Mouse (Mus musculus): ENCODE data around the gene Lef1. TPM values are rescaled to one million over a fixed set of nuclear protein-coding genes. Genes with fewer than 3 reads are reported as not detected.

The Lef1 gene
- polyA plus RNA-seq, 1 experiment from 2014 or later: 48.3 TPM

DNA sequence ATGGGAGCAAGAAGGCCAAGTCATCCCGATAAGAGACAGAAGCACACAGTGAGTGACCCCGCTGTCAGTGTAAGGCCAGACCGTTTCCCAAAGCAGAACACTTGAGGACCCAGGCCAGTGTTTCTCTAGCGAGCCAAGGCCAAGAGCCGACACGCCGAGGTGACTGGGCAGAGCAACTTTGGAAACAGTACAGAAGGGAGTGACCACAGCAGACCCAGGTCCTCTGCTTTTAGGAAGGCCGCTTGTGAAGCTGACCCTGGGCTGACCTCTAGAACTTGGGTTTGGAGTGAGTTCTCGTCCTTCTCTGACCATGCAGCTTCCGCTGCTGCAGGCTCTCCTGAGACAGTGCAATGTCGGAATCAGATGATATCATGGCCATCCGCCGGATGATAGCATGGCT is 140.7 kb downstream of the Lef1 start:
- Histone ChIP-seq H3K27me3 (ENCODE audit: poor library complexity, severe bottlenecking) (no peaks in the 10 kb centered on the region), H3K36me3 (replicated peaks) (peaks cover 50% of the 10 kb centered on the region)
- WGBS: 93% methylated on average over 13 of the region's 13 CpGs

GRCm38 (mm10) chr3:131251601-131252000 is 141.3 kb downstream of the Lef1 start:
- H3K4me3 ChIP-seq: no peak overlapping the region
- peaks cover 53% of the 10 kb centered on the region for H3K36me3 ChIP-seq (replicated peaks)
- H3K4me1 ChIP-seq: no peaks in the 10 kb centered on the region
- no peaks in the 10 kb centered on the region for H3K27me3 ChIP-seq (ENCODE audit: poor library complexity, severe bottlenecking)
- 94% methylated on average over 7 of the region's 7 CpGs for WGBS
- no peaks in the 10 kb centered on the region for H3K9me3 ChIP-seq
- H3K27ac ChIP-seq: no peak overlapping the region
- DNase-seq (ENCODE audit: extremely low spot score, low spot score): no peak

More for the DNA sequence above, 140.7 kb downstream of the Lef1 start:
- DNase-seq (ENCODE audit: extremely low spot score, low spot score): no peak
- Histone ChIP-seq H3K27ac (no peak overlapping the region), H3K4me1 (no peaks in the 10 kb centered on the region), H3K4me3 (no peak overlapping the region), H3K9me3 (no peaks in the 10 kb centered on the region)

DNA sequence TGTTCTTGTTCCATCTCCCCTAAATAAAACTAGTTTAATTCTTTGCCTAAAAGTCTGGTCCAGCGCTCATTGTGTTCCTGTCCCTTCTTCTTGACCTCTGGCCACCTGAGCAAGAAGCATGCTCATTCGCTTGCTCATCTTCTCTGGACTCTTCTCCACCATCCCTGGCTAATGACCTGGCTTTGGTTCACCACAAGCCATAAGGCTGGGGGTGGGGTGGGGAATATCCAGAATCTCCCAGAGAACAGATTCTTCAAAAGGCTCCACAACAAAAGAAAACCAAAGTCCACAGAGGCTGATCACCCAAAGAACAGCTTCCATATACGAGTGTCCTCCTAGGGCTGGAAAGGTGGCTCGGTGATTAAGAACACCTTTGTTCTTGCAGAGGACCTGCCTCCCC is 144.7 kb downstream of the Lef1 start:
- WGBS: 96% methylated on average over 4 of the region's 4 CpGs
- H3K4me3 ChIP-seq: no peak overlapping the region
- peaks cover 28% of the 10 kb centered on the region for H3K36me3 ChIP-seq (replicated peaks)
- no peaks in the 10 kb centered on the region for H3K9me3 ChIP-seq
- no peaks in the 10 kb centered on the region for H3K27me3 ChIP-seq (ENCODE audit: poor library complexity, severe bottlenecking)
- no peak for DNase-seq (ENCODE audit: extremely low spot score, low spot score)
- no peak overlapping the region for H3K27ac ChIP-seq
- H3K4me1 ChIP-seq: no peaks in the 10 kb centered on the region

GRCm38 (mm10) chr3:131255399-131255981 is 145.2 kb downstream of the Lef1 start:
- no peak for DNase-seq (ENCODE audit: extremely low spot score, low spot score)
- H3K9me3 ChIP-seq: peaks cover 1% of the 10 kb centered on the region; the same call in 1 of the 2 replicates
- H3K4me3 ChIP-seq: no peak overlapping the region
- peaks cover 32% of the 10 kb centered on the region for H3K36me3 ChIP-seq (replicated peaks)
- 92% methylated on average over 3 of the region's 3 CpGs for WGBS
- H3K4me1 ChIP-seq: no peaks in the 10 kb centered on the region
- no peaks in the 10 kb centered on the region for H3K27me3 ChIP-seq (ENCODE audit: poor library complexity, severe bottlenecking)
- no peak overlapping the region for H3K27ac ChIP-seq

GRCm38 (mm10) chr3:131258921-131259320 is 148.7 kb downstream of the Lef1 start:
- Histone ChIP-seq H3K27me3 (ENCODE audit: poor library complexity, severe bottlenecking) (no peaks in the 10 kb centered on the region), H3K4me1 (peaks cover 4% of the 10 kb centered on the region), H3K9me3 (peaks cover 8% of the 10 kb centered on the region; the same call in 1 of the 2 replicates), H3K4me3 (no peak overlapping the region), H3K27ac (no peak overlapping the region), H3K36me3 (replicated peaks) (peaks cover 57% of the 10 kb centered on the region)
- DNase-seq (ENCODE audit: extremely low spot score, low spot score): no peak
- 85% methylated on average over 3 of the region's 3 CpGs for WGBS

DNA sequence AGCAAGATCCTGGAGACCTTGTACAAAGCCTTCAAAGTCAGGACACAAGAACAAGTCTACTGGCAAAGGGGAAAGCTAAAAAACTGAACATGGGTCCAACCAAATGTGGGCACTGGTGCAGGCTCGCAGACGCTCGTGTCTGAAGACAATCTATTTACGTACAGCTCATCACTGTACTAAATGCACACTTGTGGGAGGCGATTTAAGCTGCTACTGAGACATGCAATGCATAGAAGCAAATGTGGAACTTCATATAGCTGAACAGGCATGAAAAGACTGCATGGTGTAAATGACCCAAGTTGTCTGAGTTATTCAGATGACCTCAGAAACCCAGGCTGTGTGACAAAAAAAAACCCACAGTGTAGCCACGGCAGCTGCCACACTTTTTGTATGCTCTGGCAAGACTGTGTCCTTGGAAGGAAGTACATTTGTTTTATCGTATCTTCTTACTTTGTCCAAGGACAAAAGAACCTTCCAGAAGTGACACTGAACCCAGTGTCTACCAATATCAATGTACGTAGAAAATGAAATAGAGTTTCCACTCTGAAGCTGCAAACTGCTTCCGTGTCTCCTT is 149.2 kb downstream of the Lef1 start:
- Histone ChIP-seq H3K9me3 (peaks cover 8% of the 10 kb centered on the region; the same call in 1 of the 2 replicates), H3K27me3 (ENCODE audit: poor library complexity, severe bottlenecking) (no peaks in the 10 kb centered on the region), H3K4me1 (peaks cover 9% of the 10 kb centered on the region), H3K36me3 (replicated peaks) (peaks cover 56% of the 10 kb centered on the region), H3K27ac (no peak overlapping the region), H3K4me3 (no peak overlapping the region)
- no peak for DNase-seq (ENCODE audit: extremely low spot score, low spot score)
- WGBS: 95% methylated on average over 9 of the region's 9 CpGs

DNA sequence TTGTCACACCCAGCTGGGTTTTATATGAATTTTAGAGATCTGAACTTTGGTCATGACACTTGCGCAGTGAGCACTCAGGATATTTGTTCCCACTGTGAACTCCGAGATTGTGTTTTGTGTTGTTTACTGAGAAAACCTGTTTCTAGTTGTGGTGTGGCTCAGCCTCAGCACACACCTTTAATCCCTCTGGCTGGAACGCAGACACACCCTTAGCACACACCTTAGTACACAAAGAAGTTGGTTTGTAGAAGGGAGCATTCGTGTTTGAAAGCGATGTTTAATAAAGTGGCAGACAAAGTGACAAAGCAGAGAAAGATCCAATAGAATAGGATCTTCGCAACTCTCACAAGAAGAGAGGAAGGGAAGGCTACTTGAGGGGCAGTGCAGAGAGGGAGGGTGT is 150.1 kb downstream of the Lef1 start:
- DNase-seq (ENCODE audit: extremely low spot score, low spot score): no peak
- Histone ChIP-seq H3K27ac (no peak overlapping the region), H3K27me3 (ENCODE audit: poor library complexity, severe bottlenecking) (no peaks in the 10 kb centered on the region), H3K9me3 (peaks cover 8% of the 10 kb centered on the region; the same call in 1 of the 2 replicates), H3K4me3 (no peak overlapping the region), H3K4me1 (peaks cover 9% of the 10 kb centered on the region), H3K36me3 (replicated peaks) (peaks cover 51% of the 10 kb centered on the region)
- WGBS: 96% methylated on average over 6 of the region's 6 CpGs

DNA sequence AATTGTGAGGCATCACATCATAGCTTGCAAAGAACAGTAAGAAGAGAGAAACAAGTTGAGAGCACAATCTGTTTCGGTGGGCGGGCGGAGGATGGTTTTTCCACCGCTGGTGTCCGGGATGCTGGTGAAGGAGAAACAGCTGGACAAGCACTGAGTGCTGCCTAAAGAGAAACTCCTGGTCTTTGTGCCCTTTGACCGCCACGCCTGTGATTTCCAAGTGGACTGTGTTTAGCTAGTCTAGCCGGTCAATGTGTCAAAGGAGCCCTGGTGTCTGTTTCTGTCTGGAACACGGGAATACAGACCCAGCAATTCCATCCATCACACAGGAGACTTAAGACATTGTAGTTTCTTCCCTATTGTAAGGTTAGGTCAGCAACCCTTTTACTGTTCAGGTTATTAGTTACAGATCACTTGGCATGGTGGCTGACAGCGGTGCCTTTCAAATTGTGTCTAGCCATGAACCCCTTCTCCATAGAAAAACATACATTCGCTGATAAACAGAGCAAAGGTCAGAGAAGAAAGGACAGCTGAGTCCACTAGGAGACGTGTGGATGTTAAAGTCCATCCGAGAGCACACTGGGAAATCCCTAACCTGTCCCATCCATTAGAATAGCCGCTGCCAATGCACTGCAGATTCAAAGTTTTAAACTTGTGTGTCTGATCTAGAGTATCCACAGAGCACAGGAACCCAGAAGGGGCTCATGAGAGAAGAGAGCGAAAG is 153.7 kb downstream of the Lef1 start:
- Histone ChIP-seq H3K9me3 (peaks cover 8% of the 10 kb centered on the region; the same call in 1 of the 2 replicates), H3K4me1 (peaks cover 9% of the 10 kb centered on the region), H3K27ac (no peak overlapping the region), H3K4me3 (no peak overlapping the region), H3K36me3 (replicated peaks) (peaks cover 55% of the 10 kb centered on the region), H3K27me3 (ENCODE audit: poor library complexity, severe bottlenecking) (no peaks in the 10 kb centered on the region; the same call in 1 of the 2 replicates)
- no peak for DNase-seq (ENCODE audit: extremely low spot score, low spot score)
- WGBS: 76% methylated on average over 15 of the region's 15 CpGs

DNA sequence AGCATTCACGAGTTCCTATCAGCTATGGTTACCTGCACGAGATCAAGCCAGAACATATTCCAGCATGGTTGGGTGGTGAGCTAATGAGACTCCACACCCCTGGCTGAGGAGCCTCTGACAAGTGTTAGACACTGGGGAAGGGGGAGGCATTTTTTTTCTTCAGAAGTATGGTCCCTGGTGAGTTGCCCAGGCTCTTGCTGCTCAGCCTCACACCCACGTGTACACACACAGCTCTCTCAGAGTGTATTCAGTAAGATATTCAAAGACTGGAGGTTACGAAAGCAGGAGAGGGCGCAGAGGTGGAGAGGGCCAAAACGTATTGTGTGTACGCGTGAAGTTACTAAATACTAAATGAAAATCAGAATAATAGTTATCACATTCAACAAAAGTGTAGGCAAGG is 155.2 kb downstream of the Lef1 start:
- Histone ChIP-seq H3K36me3 (replicated peaks) (peaks cover 51% of the 10 kb centered on the region), H3K9me3 (peaks cover 6% of the 10 kb centered on the region; the same call in 1 of the 2 replicates), H3K4me3 (no peak overlapping the region), H3K4me1 (peaks cover 22% of the 10 kb centered on the region), H3K27ac (no peak overlapping the region), H3K27me3 (ENCODE audit: poor library complexity, severe bottlenecking) (no peaks in the 10 kb centered on the region; the same call in 1 of the 2 replicates)
- no peak for DNase-seq (ENCODE audit: extremely low spot score, low spot score)
- 93% methylated on average over 8 of the region's 8 CpGs for WGBS

- Histone ChIP-seq H3K9me3 (no peaks in the 10 kb centered on the region), H3K4me1 (peaks cover 32% of the 10 kb centered on the region), H3K36me3 (replicated peaks) (peaks cover 41% of the 10 kb centered on the region), H3K4me3 (no peak overlapping the region), H3K27me3 (ENCODE audit: poor library complexity, severe bottlenecking) (no peaks in the 10 kb centered on the region; the same call in 1 of the 2 replicates), H3K27ac (no peak overlapping the region)
- DNase-seq (ENCODE audit: extremely low spot score, low spot score): no peak
- WGBS: 96% methylated on average over 3 of the region's 3 CpGs
These were observed 156.2 kb downstream of the Lef1 start for GRCm38 (mm10) chr3:131266366-131267050.

DNA sequence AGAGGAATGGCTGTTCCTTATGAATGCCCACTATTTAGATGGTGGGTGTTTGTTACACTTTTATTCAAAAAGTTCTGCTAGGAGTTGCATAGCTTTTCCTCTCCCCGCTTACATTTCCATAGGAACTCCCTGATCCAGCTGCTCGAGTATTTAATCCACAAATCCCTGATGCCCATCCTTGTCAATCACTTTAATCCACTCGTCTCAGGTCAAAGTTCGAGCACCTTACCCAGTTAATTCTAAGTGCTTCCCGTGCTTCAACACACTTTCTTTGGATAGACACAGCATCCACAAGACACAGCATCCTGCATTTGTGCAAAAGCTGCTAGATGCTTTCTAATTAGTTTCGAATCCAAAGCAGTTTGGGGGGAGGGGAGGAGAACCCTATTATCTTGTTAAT is 160.1 kb downstream of the Lef1 start:
- peaks cover 36% of the 10 kb centered on the region for H3K4me1 ChIP-seq
- no peaks in the 10 kb centered on the region for H3K9me3 ChIP-seq
- peaks cover 12% of the 10 kb centered on the region for H3K36me3 ChIP-seq (replicated peaks)
- H3K27ac ChIP-seq: no peak overlapping the region
- peak overlapping the region; percentile 69 for H3K4me3 ChIP-seq
- no peaks in the 10 kb centered on the region; the same call in 1 of the 2 replicates for H3K27me3 ChIP-seq (ENCODE audit: poor library complexity, severe bottlenecking)
- WGBS: 27% methylated on average over 6 of the region's 6 CpGs
- DNase-seq (ENCODE audit: extremely low spot score, low spot score): no peak

GRCm38 (mm10) chr3:131271157-131271556 is 160.9 kb downstream of the Lef1 start:
- DNase-seq (ENCODE audit: extremely low spot score, low spot score): peak; percentile 60
- H3K27me3 ChIP-seq (ENCODE audit: poor library complexity, severe bottlenecking): no peaks in the 10 kb centered on the region; the same call in 1 of the 2 replicates
- peaks cover 36% of the 10 kb centered on the region for H3K4me1 ChIP-seq
- 10% methylated on average over 8 of the region's 8 CpGs for WGBS
- peaks cover 12% of the 10 kb centered on the region for H3K36me3 ChIP-seq (replicated peaks)
- H3K27ac ChIP-seq: peak overlapping the region; percentile 85
- no peaks in the 10 kb centered on the region for H3K9me3 ChIP-seq
- H3K4me3 ChIP-seq: peak overlapping the region; percentile 69

Data from forebrain, embryonic 10.5 days (tissue).